Comparison of ENCODE assay signal across 18 mouse cellular contexts in the genomic region with DNA sequence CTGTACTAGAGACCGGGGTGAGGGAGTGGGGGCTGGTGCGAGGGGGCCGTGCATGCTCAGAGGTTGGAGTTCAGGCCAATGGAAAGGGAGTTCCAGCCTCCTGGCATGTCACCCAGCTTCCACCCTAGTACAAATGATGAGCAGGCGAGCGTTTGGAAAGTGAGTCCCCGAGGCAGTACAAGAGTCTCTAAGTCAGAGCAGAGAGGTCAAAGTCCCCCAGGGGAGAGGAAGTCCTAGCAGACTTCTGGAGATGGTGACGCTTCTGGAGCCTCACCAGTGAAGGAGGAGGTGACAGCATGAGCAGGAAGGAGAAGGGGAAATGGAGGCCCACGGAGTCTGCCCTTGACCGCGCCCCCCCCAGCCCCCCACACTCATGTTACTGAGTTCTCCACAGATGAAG. TPM values are rescaled to one million over a fixed set of nuclear protein-coding genes. Genes with fewer than 3 reads are reported as not detected.
DNase-seq lines count a peak whose midpoint lies in the region; ATAC-seq and TF ChIP-seq lines count a peak whose summit lies in the region.
"Had no signal": no experiment of that assay in that cellular context is flagged by ENCODE, and none has a peak within 500 bp of the region (broad histone marks: within the 10 kb centered on the region; RNA-seq: fewer than 3 reads in every experiment).

No protein-coding gene starts in this region.

- ATAC-seq in midbrain, embryonic 15.5 days (replicated peaks) = no peak

- H3K4me3 ChIP-seq in kidney, adult 2 months (ENCODE audit: insufficient read depth, low read depth, low read length) = no peak overlapping the region
- no peak overlapping the region for H3K4me3 ChIP-seq in midbrain, embryonic 15.5 days
- H3K4me3 ChIP-seq: heart, embryonic 15.5 days; liver, embryonic 13.5 days; midbrain, embryonic 12.5 days had no signal

- H3K27ac ChIP-seq in kidney, adult 2 months (ENCODE audit: insufficient read depth, low read depth, low read length) = no peak overlapping the region
- no peak overlapping the region for H3K27ac ChIP-seq in midbrain, embryonic 15.5 days
- H3K27ac ChIP-seq: heart, embryonic 15.5 days; liver, embryonic 13.5 days; midbrain, embryonic 12.5 days had no signal

- TF ChIP-seq POLR2A in kidney, adult 2 months (IDR thresholded peaks at IDR 0.05; ENCODE audit: low read depth, low read length) = no peak

- no peaks in the 10 kb centered on the region for H3K9me3 ChIP-seq in midbrain, embryonic 15.5 days
- H3K9me3 ChIP-seq: heart, embryonic 15.5 days; liver, embryonic 13.5 days had no signal

- WGBS in kidney, adult 2 months = 17% methylated on average over 10 of the region's 10 CpGs
- WGBS in midbrain, embryonic 15.5 days = 57% methylated on average over 10 of the region's 10 CpGs

- no peak for TF ChIP-seq CTCF in kidney, adult 2 months (conservative IDR thresholded peaks at IDR 0.05; ENCODE audit: insufficient read depth, insufficient read length, low read depth, low read length)

- no peaks in the 10 kb centered on the region for H3K4me1 ChIP-seq in kidney, adult 2 months (ENCODE audit: control insufficient read depth, insufficient read depth, low read length)
- H3K4me1 ChIP-seq in midbrain, embryonic 15.5 days = no peaks in the 10 kb centered on the region
- H3K4me1 ChIP-seq: heart, embryonic 15.5 days; liver, embryonic 13.5 days had no signal

- no peaks in the 10 kb centered on the region for H3K36me3 ChIP-seq in kidney, adult 2 months (ENCODE audit: control insufficient read depth, insufficient read depth, low read length)
- no peaks in the 10 kb centered on the region for H3K36me3 ChIP-seq in midbrain, embryonic 15.5 days (replicated peaks)
- H3K36me3 ChIP-seq: heart, embryonic 15.5 days; liver, embryonic 13.5 days; midbrain, embryonic 12.5 days had no signal

- no peak overlapping the region for H3K4me2 ChIP-seq in midbrain, embryonic 15.5 days
- H3K4me2 ChIP-seq: heart, embryonic 15.5 days; liver, embryonic 13.5 days; midbrain, embryonic 12.5 days had no signal

- no peak overlapping the region for H3K9ac ChIP-seq in midbrain, embryonic 15.5 days
- H3K9ac ChIP-seq: heart, embryonic 15.5 days; liver, embryonic 13.5 days; midbrain, embryonic 12.5 days had no signal

- peak; percentile 10 to 29 for DNase-seq in adrenal gland, postnatal 36 days
- DNase-seq in adrenal gland, adult 18-20 months (ENCODE audit: low spot score in 2 of 2) = no peak
- DNase-seq in lung, postnatal 10 days = peak; percentile 18
- DNase-seq in lung, postnatal 4 days = no peak
- DNase-seq in kidney, adult 2 months = peak; percentile 52
- DNase-seq in spleen, postnatal 4 days (ENCODE audit: low spot score in 2 of 2) = peak; percentile 24 to 61
- no peak for DNase-seq in gastrocnemius, postnatal 4 days (ENCODE audit: low spot score in 2 of 2)
- DNase-seq: cerebellum, adult 11 months; cerebellum, postnatal 36 days; gastrocnemius, postnatal 10 days; layer of hippocampus, adult 9-11 months; liver, embryonic 13.5 days; lung, postnatal 14 days; thymus, postnatal 36 days had no signal

- H3K27me3 ChIP-seq in kidney, adult 2 months (replicated peaks; ENCODE audit: control insufficient read depth, insufficient read depth, low read length) = no peaks in the 10 kb centered on the region
- no peaks in the 10 kb centered on the region for H3K27me3 ChIP-seq in midbrain, embryonic 15.5 days (replicated peaks)
- H3K27me3 ChIP-seq: heart, embryonic 15.5 days; liver, embryonic 13.5 days had no signal

RNA-seq across cellular contexts. Expression of a gene that starts 18.7 kb away (rescaled TPM):
- 1 to 10 TPM; 2.2 to 5.5 TPM for total RNA-seq in adrenal gland, postnatal 36 days (2021)
- total RNA-seq in adrenal gland, adult 18-20 months (2021) = 1 to 10 TPM; 3.9 to 4.0 TPM
- 9.6 and 10.3 TPM in 2 replicates for polyA plus RNA-seq in kidney, adult 2 months (2012; rRNA removed)
- total RNA-seq in gastrocnemius, postnatal 4 days (2021) = under 1 TPM; 0.23 to 0.47 TPM
- 194 and 204 TPM in 2 replicates for polyA plus RNA-seq in midbrain, embryonic 15.5 days (2015; fragmentation: Nextera tagmentation; extraction: Ambion mirVana)

RNA-seq across cellular contexts. Expression of a gene that starts 29.5 kb away (rescaled TPM):
- total RNA-seq in adrenal gland, postnatal 36 days (2021) = not detected
- total RNA-seq in adrenal gland, adult 18-20 months (2021) = not detected
- polyA plus RNA-seq in kidney, adult 2 months (2012; rRNA removed) = not detected in 2 replicates
- total RNA-seq in gastrocnemius, postnatal 4 days (2021) = not detected
- polyA plus RNA-seq in midbrain, embryonic 15.5 days (2015; fragmentation: Nextera tagmentation; extraction: Ambion mirVana) = 0.13 and 0.19 TPM in 2 replicates
- total RNA-seq: gastrocnemius, postnatal 10 days; left cerebral cortex, postnatal 10 days had no signal
- polyA plus RNA-seq: heart, embryonic 15.5 days; liver, embryonic 13.5 days; midbrain, embryonic 12.5 days had no signal

Comparison
In these comparisons a context has a peak if more than half of its experiments do, and no peak if none do; other contexts are left out.
1. DNase-seq: peak in adrenal gland, postnatal 36 days (2 of 2), lung, postnatal 10 days (single experiment), kidney, adult 2 months (single experiment) and spleen, postnatal 4 days (2 of 2); none in adrenal gland, adult 18-20 months (0 of 2), lung, postnatal 4 days (0 of 2) and gastrocnemius, postnatal 4 days (0 of 2).